Mouse (Mus musculus) megakaryocyte, embryonic 14.5 days (primary cell): ENCODE results near the gene Ache. TPM values are rescaled to one million over a fixed set of nuclear protein-coding genes. Genes with fewer than 3 reads are reported as not detected.

Experiments
- H3K27me3 ChIP-seq: replicated peaks from 2 replicates; pipeline ENCODE3; 2012; ENCODE audit warnings: inconsistent platforms
- H3K36me3 ChIP-seq: replicated peaks from 2 replicates; pipeline ENCODE3; 2012; ENCODE audit warnings: low read length, inconsistent platforms, mixed read lengths
- H3K4me1 ChIP-seq: 2 replicates; pipeline ENCODE4 v1.6.1; 2012; ENCODE audit warnings: inconsistent platforms
- H3K4me3 ChIP-seq: replicated peaks from 2 replicates; pipeline ENCODE3; 2012; ENCODE audit warnings: moderate library complexity, mild to moderate bottlenecking, inconsistent platforms
- H3K9me3 ChIP-seq: 2 replicates; pipeline ENCODE4 v1.6.1; 2012; ENCODE audit warnings: inconsistent platforms
- FLI1 ChIP-seq: IDR thresholded peaks from 2 replicates; pipeline ENCODE4 v1.6.1; 2012; ENCODE audit warnings: low read length, inconsistent platforms, mixed read lengths
- GATA1 ChIP-seq: IDR thresholded peaks from 3 replicates; pipeline ENCODE4 v1.6.1; 2012; ENCODE audit warnings: mixed read lengths, low read length, inconsistent platforms, borderline replicate concordance
- polyA plus RNA-seq: library from polyadenylated mRNA; stranded (reverse); fragments of >175 nt; gene quantifications from 2 replicates; pipeline ENCODE4 v1.2.3, GENCODE M21; 2012; ENCODE audit warnings: low replicate concordance; ENCODE audit not compliant: insufficient read depth

The Ache gene
- polyA plus RNA-seq, 1 experiment = 206 TPM

DNA sequence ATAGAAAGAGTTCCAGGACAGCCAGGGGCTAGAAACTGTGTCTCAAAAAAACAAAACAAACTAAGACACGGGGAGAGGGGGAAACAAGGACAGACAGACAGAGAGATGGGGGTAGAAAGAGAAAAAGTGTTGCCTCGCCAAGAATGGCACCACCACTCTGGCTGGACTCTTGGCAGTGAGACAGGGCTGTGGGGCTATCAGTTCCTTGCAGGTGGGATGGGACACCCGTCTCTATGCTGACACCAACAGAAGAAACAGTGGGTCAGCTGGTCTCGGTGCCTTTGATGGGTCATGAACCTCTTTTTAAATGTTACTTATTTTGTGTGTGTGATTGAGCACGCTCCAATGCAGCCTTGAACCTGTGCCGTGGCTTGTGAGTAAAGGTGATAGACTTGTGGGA lies 52.9 kb downstream of the Ache start:
- H3K9me3 ChIP-seq = peaks cover 16% of the 10 kb centered on the region
- TF ChIP-seq FLI1 (no peak), GATA1 (no peak)
- H3K4me3 ChIP-seq = no peak overlapping the region
- H3K27me3 ChIP-seq = peaks cover 43% of the 10 kb centered on the region
- peaks cover 29% of the 10 kb centered on the region for H3K4me1 ChIP-seq
- H3K36me3 ChIP-seq = no peaks in the 10 kb centered on the region

DNA sequence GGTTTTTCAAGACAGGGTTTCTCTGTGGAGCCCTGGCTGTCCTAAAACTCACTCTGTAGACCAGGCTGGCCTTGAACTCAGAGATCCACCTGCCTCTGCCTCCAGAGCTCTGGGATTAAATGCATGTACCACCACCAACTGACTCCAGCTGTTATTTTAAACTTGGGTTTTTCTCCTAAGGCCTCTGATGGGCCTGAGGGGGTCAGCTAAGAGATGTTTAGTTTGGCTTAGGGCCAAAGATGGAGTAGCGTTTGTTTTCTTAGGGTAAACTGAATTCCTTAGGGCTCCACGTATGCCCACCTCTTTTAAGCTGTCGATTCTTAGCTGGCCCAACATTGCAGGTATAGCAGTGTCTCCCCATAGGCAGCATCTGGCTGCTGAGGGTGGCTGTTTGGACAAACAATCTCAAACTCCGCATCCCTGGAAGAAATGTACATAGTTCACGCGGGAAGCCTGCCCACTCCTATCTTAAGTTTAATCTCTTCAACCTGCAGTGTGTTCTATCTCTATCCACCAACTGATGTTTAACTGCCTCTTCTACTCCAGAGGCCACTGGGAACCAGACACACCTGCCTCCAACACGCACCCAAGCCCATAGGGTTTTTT lies 55.2 kb downstream of the Ache start:
- no peaks in the 10 kb centered on the region for H3K36me3 ChIP-seq
- no peak overlapping the region for H3K4me3 ChIP-seq
- H3K27me3 ChIP-seq = peaks cover 43% of the 10 kb centered on the region
- no peak for TF ChIP-seq FLI1
- no peak for TF ChIP-seq GATA1
- peaks cover 16% of the 10 kb centered on the region for H3K9me3 ChIP-seq
- H3K4me1 ChIP-seq = peaks cover 24% of the 10 kb centered on the region

DNA sequence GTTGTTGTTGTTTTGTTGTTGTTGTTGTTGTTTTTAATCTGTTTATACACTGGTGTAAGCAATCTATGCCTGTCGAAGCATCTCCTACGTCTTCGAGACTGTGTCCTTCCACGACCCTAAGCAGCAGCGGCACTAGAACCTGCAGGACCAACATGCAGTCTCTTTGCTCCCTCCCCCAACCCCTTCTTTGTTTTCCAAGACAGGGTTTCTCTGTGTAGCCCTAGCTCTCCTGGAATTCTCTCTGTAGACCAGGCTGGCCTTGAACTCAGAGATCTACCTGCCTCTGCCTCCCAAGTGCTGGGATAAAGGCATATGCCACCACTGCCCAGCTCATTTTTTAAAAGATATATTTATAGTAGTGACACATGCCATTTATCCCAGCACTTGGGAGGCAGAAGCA lies 56.1 kb downstream of the Ache start:
- TF ChIP-seq FLI1 = no peak
- no peak for TF ChIP-seq GATA1
- peaks cover 16% of the 10 kb centered on the region for H3K9me3 ChIP-seq
- peaks cover 49% of the 10 kb centered on the region for H3K27me3 ChIP-seq
- peaks cover 16% of the 10 kb centered on the region for H3K4me1 ChIP-seq
- H3K4me3 ChIP-seq = no peak overlapping the region
- no peaks in the 10 kb centered on the region for H3K36me3 ChIP-seq

DNA sequence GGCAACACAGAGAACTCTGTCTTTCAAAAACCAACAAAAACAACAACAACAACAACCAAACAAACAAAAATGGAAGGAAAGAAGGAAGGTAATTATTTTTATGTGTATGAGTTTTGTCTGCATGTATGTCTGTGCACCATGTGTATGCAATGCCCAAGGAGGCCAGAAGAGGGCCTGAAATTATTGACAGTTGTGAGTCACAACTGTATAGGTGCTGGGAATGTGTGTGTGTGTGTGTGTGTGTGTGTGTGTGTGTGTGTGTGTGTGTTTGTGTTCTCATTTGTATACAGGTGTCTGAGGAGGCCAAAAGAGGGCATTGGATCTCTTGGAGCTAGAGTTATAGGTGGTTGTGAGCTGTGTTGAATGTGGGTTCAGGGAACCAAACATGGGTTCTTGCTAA lies 56.5 kb downstream of the Ache start:
- H3K4me1 ChIP-seq = peaks cover 16% of the 10 kb centered on the region
- no peak for TF ChIP-seq FLI1
- no peak for TF ChIP-seq GATA1
- no peak overlapping the region for H3K4me3 ChIP-seq
- H3K36me3 ChIP-seq = no peaks in the 10 kb centered on the region
- H3K9me3 ChIP-seq = peaks cover 16% of the 10 kb centered on the region
- peaks cover 54% of the 10 kb centered on the region for H3K27me3 ChIP-seq

Other genes with a start within 250 kb of the Ache start
- 253 and 284 TPM in 2 replicates for gene Ap1s1, start 241.4 kb upstream of the Ache start, polyA plus RNA-seq
- gene Serpine1, start 215.3 kb upstream of the Ache start, polyA plus RNA-seq = 0.17 TPM in 1 of 2 replicates, not detected in the other
- 2.1 and 3.8 TPM in 2 replicates for gene Trim56, start 171.3 kb upstream of the Ache start, polyA plus RNA-seq
- not detected in 2 replicates for gene Muc3, start 138.2 kb upstream of the Ache start, polyA plus RNA-seq
- gene Muc3a, start 75.1 kb upstream of the Ache start, polyA plus RNA-seq = 0.11 TPM in 1 of 2 replicates, not detected in the other
- 278 and 294 TPM in 2 replicates for gene Ufsp1, start 7.1 kb downstream of the Ache start, polyA plus RNA-seq
- gene Srrt, start 20.2 kb downstream of the Ache start, polyA plus RNA-seq = 163 and 271 TPM in 2 replicates
- 35.0 and 68.0 TPM in 2 replicates for gene Trip6, start 26.9 kb downstream of the Ache start, polyA plus RNA-seq
- 2.5 and 6.4 TPM in 2 replicates for gene Slc12a9, start 46.1 kb downstream of the Ache start, polyA plus RNA-seq
- gene Ephb4, start 62.6 kb downstream of the Ache start, polyA plus RNA-seq = not detected in 2 replicates
- gene Zan, start 189.5 kb downstream of the Ache start, polyA plus RNA-seq = not detected in 2 replicates
- gene Pop7, start 215.0 kb downstream of the Ache start, polyA plus RNA-seq = 30.7 and 70.0 TPM in 2 replicates
- gene Gigyf1, start 231.0 kb downstream of the Ache start, polyA plus RNA-seq = 13.2 and 15.3 TPM in 2 replicates
- not detected in 2 replicates for gene Epo, start 245.7 kb downstream of the Ache start, polyA plus RNA-seq
- gene Gnb2, start 246.0 kb downstream of the Ache start, polyA plus RNA-seq = 332 and 439 TPM in 2 replicates